Mouse (Mus musculus) C2C12 (cell line): ENCODE measurements around the gene Mblac2.

Experiments
- CEBPB ChIP-seq: IDR thresholded peaks from one replicate; pipeline ENCODE4 v1.6.1; 2011; ENCODE audit warnings: low read depth, mild to moderate bottlenecking, control low read depth, moderate library complexity
- CTCF ChIP-seq: IDR thresholded peaks from one replicate; pipeline ENCODE4 v1.5.1; 2011; ENCODE audit not compliant: control insufficient read depth, insufficient read depth, insufficient read length
- FOSL1 ChIP-seq: IDR thresholded peaks from one replicate; pipeline ENCODE4 v1.8.0; 2011; ENCODE audit warnings: mild to moderate bottlenecking, low read length; ENCODE audit not compliant: poor library complexity, insufficient read depth, severe bottlenecking
- MAX ChIP-seq: IDR thresholded peaks from one replicate; pipeline ENCODE4 v1.6.1; 2011; ENCODE audit warnings: mild to moderate bottlenecking, control low read depth
- MYOD1 ChIP-seq: IDR thresholded peaks from one replicate; pipeline ENCODE4 v1.6.1; 2011; ENCODE audit warnings: low read depth; ENCODE audit not compliant: control insufficient read depth, insufficient read length
- MYOG ChIP-seq: IDR thresholded peaks from one replicate; pipeline ENCODE4 v1.6.1; 2011; ENCODE audit not compliant: control insufficient read depth, insufficient read length; ENCODE audit errors: extremely low read depth
- USF1 ChIP-seq: IDR thresholded peaks from one replicate; pipeline ENCODE4 v1.6.1; 2011; ENCODE audit warnings: low read depth, mild to moderate bottlenecking, control low read depth, moderate library complexity

DNA sequence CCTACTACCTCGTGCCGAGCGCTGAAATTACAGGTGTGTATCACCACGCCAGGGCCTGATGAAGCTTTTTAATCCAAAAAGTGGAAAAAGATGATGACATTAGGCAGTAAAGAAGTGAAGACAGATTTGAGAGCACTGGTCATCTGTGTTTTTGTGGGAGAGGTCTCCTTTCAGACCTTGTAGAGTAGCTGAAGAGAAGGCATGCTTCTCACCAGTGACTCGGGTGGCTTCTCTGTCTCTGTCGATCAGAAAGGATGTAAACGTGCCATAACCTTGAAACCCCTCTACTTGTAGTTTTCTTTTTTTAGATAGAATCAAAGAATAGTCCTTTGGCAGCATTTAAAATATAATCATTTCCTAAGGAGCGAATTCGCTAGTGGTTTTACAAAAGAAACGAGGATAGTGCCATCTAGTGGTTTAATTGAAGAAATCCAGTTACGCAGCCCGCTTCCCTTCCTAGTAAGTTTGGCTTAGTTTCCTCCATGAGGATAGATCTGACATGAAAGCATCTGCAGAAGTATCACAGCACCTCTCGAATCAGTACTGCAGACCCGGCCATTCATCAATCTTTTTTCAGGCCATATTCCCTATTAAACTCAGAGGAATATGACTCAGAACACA, 50.5 kb downstream of the Mblac2 start:
- TF ChIP-seq CTCF, result no peak
- no peak for TF ChIP-seq USF1
- TF ChIP-seq MYOG, result no peak
- TF ChIP-seq MAX, result no peak
- no peak for TF ChIP-seq MYOD1
- TF ChIP-seq CEBPB, result no peak
- no peak for TF ChIP-seq FOSL1
